Mouse (Mus musculus): ENCODE data around the gene Rnft2.

Gene Rnft2

DNA sequence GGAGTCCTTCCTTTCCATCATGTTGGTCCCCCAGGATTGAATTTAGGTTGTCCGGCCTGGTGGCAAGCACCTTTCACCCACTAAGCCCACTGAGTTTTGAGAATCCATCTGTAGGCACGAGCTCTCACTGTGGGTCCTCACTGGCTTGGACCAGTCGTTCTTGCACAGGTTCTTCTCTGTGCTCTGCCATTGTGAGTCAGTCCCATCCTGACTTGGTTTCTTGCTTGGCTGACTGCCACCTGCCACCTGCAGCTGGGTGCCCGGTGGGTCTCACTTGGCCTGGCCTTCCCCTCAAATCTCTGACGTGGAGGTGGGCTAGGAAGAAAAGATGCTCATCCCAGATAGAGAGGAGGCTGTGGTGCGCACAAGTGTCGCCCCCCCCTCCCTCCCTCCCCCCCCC, 6.1 kb upstream of the Rnft2 start:
- DNase-seq (ENCODE audit: low read depth, low spot score) = no peak

- DNase-seq (ENCODE audit: low read depth, low spot score) = no peak
Measured at GRCm38 (mm10) chr5:118247378-118247777, 2.5 kb upstream of the Rnft2 start.

DNA sequence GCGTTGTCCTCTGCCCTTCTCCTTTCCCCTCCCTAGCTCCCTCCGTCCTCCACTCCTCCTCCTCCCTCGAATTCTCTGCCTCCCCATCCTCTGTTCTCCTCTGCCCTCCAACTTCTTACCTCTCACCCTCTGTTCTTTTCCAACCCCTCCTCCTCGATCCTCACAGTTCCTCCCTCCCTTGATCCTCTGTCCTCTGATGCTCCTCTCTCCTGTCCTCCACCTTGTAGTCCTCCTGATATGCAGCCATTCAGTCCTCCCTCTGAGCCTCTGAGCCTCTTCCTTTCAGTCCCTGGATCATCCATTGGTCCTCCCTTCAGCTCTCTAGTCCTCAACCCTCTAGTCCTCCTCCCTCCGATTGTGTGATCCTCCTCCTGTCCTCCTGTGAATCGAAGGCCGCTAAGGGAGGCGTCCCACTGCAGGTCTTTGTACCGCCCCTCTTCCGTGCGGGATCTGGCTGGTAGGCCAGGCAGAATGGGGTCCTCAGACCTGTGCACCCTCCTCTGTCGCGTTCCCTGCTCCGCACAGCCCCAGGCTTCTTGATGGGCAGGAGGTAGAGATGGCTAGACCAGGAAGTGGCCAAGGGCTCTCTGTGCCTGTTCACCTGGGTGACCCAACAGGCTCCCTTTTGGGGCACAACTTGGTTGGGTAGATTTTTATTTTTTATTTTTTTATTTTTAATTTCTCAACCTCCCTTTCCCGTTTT, 841 bp upstream of the Rnft2 start:
- DNase-seq (ENCODE audit: low read depth, low spot score) = no peak

DNA sequence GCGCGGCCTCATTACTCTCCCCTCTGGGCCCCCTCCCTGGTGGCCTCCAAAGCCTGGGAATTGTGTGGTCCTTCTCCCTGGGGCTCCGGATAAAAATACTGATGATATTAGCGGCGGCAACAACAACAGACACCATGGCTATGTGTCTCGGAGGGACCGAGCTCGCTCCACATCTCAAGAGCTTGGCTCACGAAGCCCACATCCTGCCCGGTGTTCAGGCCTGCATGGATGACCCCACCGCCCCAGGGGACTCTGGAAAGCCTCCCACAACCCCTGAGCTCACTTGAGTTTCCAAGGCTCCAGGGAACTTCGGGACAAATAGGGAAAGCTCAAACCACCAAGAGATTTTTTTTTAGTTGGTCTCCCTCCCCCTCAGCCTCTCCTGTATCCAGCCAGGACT, 5.2 kb downstream of the Rnft2 start:
- DNase-seq (ENCODE audit: low read depth, low spot score) = no peak

DNA sequence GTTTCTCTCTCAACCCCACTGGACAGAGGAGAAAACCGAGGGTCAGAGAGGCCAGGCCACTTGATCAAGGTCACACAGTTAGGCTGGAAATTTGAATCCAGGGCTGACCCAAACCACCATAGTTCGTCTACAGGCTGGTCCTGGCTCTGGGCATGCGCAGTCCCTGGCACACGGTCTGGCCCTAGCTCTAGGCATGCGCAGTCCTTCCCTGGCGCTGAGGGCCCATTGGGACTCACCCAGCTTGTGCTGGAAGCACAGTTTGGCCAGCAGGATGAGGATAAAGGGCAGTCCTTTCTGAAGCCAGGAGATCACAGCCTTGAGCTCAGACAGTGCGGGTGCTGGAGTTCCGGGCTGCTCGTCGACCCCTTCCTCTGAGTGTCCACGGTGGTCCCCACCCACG, 8.0 kb downstream of the Rnft2 start:
- DNase-seq (ENCODE audit: low read depth, low spot score) = no peak

DNA sequence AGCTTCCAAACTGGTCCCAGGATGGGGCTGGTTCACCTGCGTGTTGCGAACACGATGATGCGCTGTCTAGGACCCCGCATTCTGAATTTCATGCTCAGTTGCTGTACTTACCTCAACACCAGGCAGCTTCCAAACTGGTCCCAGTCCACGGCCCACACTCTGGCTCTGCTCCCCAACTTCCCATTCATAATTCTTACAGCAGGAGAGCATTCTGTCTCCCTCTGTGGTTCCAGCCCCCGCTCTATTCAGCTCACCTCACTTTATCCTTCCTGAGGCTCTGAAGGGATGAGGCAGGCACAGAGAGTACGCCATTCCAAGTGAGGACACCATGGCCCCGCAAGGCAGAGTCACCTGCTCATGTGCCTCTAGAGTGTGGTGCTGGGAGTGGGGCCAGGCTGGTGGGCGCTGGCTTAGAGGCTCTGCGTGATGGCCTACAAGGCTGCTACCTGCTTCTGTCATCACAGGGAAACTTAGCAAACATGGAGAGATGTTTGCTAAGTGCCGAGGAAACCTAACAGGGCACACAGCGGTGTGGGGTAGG, 14.8 kb downstream of the Rnft2 start:
- no peak for DNase-seq (ENCODE audit: low read depth, low spot score)

DNA sequence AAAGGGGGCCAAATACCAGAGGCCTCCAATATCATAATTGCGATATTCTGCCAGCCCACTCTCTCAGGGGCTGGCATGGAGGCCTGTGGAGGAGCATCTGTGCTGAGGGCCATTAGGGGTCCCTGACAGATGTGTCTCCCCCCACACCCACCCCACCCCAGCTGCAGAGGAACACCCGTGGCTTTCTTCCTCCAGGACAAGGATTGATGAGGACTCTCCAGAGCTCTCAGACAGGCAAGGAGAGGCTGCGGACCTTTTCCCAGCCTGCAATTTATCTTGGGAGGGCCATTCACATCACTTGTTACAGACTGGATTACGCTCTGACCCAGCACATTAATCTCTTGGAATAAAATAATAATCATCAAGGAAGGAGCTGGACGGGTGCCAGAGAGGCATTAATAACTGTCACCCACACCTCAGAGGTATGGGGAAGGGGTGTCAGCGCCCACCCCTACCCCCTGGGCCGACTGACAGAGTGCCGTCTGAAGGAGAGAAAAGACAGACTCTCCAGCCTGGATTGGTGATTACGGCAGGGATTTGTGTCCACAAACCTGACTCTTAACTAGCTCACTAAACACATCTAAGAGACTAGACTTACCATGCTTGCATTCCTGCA, 21.7 kb downstream of the Rnft2 start:
- no peak for DNase-seq (ENCODE audit: low read depth, low spot score)

DNA sequence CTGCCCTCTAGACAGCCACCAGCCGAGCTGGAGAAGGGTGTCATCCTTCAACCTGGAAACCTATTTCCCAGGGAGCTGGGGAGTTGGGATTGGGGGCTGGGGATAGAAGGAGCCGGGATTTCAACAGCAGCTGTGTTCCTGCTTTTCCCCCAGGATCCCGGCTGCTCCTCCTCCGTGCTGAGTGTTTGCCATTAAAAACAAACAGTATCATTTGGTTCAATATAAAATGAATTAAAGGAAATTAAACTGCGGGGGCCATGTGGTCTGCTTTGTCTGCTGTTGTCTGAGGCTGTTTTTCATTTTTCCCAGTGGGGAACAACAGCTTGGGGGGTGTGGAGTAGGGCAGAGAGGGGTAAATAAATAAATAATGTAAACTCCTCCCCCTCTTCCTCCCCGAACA, 27.5 kb downstream of the Rnft2 start:
- no peak for DNase-seq (ENCODE audit: low read depth, low spot score)

GRCm38 (mm10) chr5:118214418-118215154, 30.3 kb downstream of the Rnft2 start:
- no peak for DNase-seq (ENCODE audit: low read depth, low spot score)

- DNase-seq (ENCODE audit: low read depth, low spot score) = peak; percentile 51
Measured at GRCm38 (mm10) chr5:118214012-118214411, 30.9 kb downstream of the Rnft2 start.

DNA sequence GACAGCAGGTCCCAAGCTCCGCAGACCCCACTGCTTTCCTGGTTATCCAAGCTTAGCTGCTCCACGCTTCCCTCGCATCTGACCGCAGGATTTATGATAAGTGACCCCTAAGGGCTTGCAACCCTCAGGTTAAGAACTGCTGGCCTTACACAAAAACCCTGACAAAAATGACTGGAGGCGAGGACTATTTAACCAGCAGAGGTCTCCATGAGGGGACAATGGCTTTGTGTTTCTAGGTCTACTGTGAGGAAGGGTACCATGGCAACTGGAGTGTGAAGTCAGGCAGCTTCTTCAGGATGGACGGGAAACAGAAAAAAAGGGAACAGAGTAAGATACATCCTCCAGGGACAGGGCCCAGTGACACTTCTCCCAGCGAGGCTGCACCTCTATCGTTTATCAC, 39.1 kb downstream of the Rnft2 start:
- DNase-seq (ENCODE audit: low read depth, low spot score) = no peak

- no peak for DNase-seq (ENCODE audit: low read depth, low spot score)
Measured at GRCm38 (mm10) chr5:118204675-118205440, 40.1 kb downstream of the Rnft2 start.

- DNase-seq (ENCODE audit: low read depth, low spot score) = no peak
Measured at GRCm38 (mm10) chr5:118199670-118200069, 45.2 kb downstream of the Rnft2 start.

DNA sequence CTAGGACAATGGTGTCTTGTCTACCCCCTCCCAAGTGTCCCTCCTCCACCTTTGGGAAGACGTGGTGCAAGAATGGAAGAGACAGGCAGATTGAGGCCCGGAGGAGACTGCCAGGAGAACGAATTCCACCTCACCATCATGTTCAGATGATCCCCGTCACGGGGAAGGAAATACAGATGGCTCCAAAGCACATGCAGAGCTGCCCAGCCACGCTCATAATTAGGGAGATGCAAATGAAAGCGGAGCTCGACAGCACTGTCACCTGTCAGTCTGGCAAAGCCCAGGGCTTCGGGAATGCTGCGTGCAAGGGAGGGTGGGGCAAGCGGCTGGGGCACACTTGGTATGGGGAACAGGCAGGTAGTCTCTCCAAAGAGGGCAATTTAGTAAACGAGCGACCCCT, 47.5 kb downstream of the Rnft2 start:
- DNase-seq (ENCODE audit: low read depth, low spot score) = no peak

DNA sequence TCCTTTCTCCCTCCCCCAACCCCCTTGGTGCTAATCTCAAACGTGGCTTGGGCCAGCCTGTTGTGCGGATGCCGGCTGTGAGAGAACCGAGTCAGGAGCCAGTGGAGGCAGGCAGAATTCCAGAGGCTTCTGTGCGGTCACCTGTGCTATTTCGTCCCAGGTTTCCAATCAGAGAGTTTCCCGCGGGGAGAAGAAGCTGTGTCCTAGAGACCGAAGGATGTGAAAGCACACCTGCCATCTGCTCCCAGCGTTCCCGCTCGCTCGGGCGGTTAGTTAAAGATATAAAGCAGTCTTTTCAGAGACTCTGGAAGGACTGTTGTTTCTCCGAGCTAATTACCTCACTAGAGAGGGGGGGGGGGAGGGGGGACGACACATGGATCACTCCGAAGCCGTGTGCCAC, 52.7 kb downstream of the Rnft2 start:
- DNase-seq (ENCODE audit: low read depth, low spot score) = no peak

DNA sequence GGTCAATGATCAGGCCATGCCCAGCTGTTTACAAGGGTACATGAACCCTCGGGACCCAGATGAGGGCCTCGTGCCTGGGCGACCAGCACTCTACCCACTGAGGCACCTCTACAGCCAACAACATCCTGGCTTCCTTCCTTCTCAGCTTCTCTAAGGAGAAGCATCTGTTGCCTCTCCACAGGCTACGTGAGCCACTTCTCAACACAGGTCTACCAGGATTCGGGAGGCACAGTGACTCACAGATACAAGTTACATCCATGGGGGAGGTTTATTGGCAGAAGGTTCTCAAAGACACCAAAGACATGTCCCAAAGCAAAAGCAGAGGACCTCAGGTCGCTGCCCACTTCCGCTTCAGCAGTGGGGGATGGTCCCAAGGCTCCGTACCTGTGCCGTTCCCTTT, 54.4 kb downstream of the Rnft2 start:
- no peak for DNase-seq (ENCODE audit: low read depth, low spot score)

GRCm38 (mm10) chr5:118188356-118188755, 56.6 kb downstream of the Rnft2 start:
- DNase-seq (ENCODE audit: low read depth, low spot score) = no peak

DNA sequence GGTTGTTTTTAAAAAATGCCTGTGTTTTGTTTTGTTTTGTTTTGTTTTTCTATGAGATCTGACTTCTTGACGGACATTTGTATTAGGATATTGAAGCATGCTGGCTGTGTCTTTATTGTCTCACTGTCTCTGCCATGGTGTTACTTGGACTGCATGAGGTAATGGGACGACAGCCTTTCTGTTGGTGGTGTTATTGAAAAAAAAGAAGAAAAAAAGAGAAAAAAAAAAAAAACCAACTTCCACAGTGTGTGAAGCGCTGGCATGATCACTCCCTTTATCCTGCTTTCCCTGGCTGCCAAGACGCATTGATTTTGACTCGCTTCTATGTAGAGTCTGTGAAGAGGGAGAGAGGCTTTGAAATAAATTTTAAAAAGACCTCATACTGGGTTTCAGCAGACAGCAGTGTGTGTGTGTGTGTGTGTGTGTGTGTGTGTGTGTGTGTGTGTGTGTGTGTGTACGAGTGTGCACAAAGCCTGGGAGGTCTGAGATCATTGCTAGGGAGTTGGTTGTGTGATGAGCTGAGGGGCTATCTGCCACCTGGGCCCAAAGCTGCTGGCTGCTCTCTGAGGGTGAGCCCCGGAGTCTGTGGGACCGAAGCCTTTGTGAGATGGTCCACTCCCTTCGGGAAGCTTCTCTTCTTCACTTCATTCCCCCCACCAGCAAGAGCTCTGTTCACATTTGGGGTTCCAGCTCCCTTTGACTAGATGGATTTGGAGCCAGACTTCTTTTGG, 57.8 kb downstream of the Rnft2 start:
- no peak for DNase-seq (ENCODE audit: low read depth, low spot score)

DNA sequence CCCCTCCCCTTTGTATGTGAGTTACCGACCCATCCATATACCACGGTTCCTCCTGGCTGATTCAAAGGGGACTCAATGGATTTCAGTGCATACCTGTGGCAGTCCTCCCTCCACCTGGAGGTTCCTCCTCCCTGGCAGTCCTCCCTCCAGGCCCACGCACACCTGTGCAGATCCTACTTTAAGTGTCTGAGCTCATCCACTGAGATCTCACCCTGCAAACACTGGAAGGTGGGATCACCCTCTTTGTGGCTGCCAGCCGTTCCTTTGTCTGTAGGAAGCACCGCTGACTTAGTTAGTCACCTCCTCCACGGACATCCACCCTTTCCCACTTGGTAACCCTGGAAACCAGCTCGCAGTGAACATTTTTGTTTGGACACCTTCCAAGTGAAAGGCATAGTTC, 67.3 kb downstream of the Rnft2 start:
- DNase-seq (ENCODE audit: low read depth, low spot score) = no peak

GRCm38 (mm10) chr5:118175137-118175536, 69.8 kb downstream of the Rnft2 start:
- DNase-seq (ENCODE audit: low read depth, low spot score) = no peak

- no peak for DNase-seq (ENCODE audit: low read depth, low spot score)
Measured at GRCm38 (mm10) chr5:118174310-118175009, 70.5 kb downstream of the Rnft2 start.
